Mouse (Mus musculus) ovary, postnatal 14 days (tissue): ENCODE measurements around the gene Mgat4e.
A peak's percentile ranks its signal among the peaks of the same experiment; 100 is the strongest.
"Not testable (repeated sequence)": the region's sequence is repeated elsewhere in the genome, so short reads cannot be mapped to it uniquely, and the experiment has no call there.

Experiments
- DNase-seq: peaks from one replicate; pipeline ENCODE4 v3.0.0; 2022; ENCODE audit warnings: low spot score

The Mgat4e gene

GRCm38 (mm10) chr1:134555871-134556670, 6.6 kb upstream of the Mgat4e start:
- peak; percentile 50 for DNase-seq

- peak; percentile 18 for DNase-seq
Observed at GRCm38 (mm10) chr1:134555240-134555870, 5.9 kb upstream of the Mgat4e start.

- DNase-seq = no peak
Observed at GRCm38 (mm10) chr1:134552396-134552795, 2.9 kb upstream of the Mgat4e start.

GRCm38 (mm10) chr1:134551869-134552268, 2.4 kb upstream of the Mgat4e start:
- DNase-seq = no peak

- no peak for DNase-seq
Observed at GRCm38 (mm10) chr1:134548231-134548630, 1.3 kb downstream of the Mgat4e start.

- no peak for DNase-seq
Observed at GRCm38 (mm10) chr1:134540610-134541009, 8.9 kb downstream of the Mgat4e start.

GRCm38 (mm10) chr1:134535513-134535912, 14.0 kb downstream of the Mgat4e start:
- DNase-seq = no peak

- DNase-seq = no peak
Observed at GRCm38 (mm10) chr1:134535054-134535453, 14.4 kb downstream of the Mgat4e start.

GRCm38 (mm10) chr1:134533710-134534109, 15.8 kb downstream of the Mgat4e start:
- DNase-seq = not testable (repeated sequence)

GRCm38 (mm10) chr1:134530618-134531017, 18.9 kb downstream of the Mgat4e start:
- no peak for DNase-seq

GRCm38 (mm10) chr1:134526752-134527151, 22.7 kb downstream of the Mgat4e start:
- no peak for DNase-seq

- DNase-seq = no peak
Observed at GRCm38 (mm10) chr1:134525015-134525414, 24.5 kb downstream of the Mgat4e start.

- no peak for DNase-seq
Observed at GRCm38 (mm10) chr1:134524424-134524823, 25.1 kb downstream of the Mgat4e start.

GRCm38 (mm10) chr1:134522325-134522724, 27.2 kb downstream of the Mgat4e start:
- DNase-seq = no peak

- DNase-seq = no peak
Observed at GRCm38 (mm10) chr1:134521163-134521562, 28.3 kb downstream of the Mgat4e start.

- no peak for DNase-seq
Observed at GRCm38 (mm10) chr1:134520001-134520721, 29.3 kb downstream of the Mgat4e start.

GRCm38 (mm10) chr1:134519201-134519600, 30.3 kb downstream of the Mgat4e start:
- DNase-seq = not testable (repeated sequence)

GRCm38 (mm10) chr1:134518677-134519076, 30.8 kb downstream of the Mgat4e start:
- peak; percentile 77 for DNase-seq

- DNase-seq = not testable (repeated sequence)
Observed at GRCm38 (mm10) chr1:134517841-134518240, 31.6 kb downstream of the Mgat4e start.

- DNase-seq = no peak
Observed at GRCm38 (mm10) chr1:134516491-134517198, 32.8 kb downstream of the Mgat4e start.

GRCm38 (mm10) chr1:134515891-134516290, 33.6 kb downstream of the Mgat4e start:
- no peak for DNase-seq
